Mouse (Mus musculus) embryonic fibroblast, embryonic 13.5 days (primary cell): ENCODE data around the gene 1190005I06Rik.

Experiments used
- CTCF ChIP-seq: IDR thresholded peaks from 2 replicates; pipeline ENCODE4 v1.5.1; 2011; ENCODE audit warnings: mild to moderate bottlenecking, control low read depth, low read length, moderate library complexity, borderline replicate concordance; ENCODE audit not compliant: insufficient read depth
- POLR2A ChIP-seq: IDR thresholded peaks from 2 replicates; pipeline ENCODE4 v1.6.1; 2011; ENCODE audit warnings: low read depth, mild to moderate bottlenecking, control low read depth, low read length, moderate library complexity

DNA sequence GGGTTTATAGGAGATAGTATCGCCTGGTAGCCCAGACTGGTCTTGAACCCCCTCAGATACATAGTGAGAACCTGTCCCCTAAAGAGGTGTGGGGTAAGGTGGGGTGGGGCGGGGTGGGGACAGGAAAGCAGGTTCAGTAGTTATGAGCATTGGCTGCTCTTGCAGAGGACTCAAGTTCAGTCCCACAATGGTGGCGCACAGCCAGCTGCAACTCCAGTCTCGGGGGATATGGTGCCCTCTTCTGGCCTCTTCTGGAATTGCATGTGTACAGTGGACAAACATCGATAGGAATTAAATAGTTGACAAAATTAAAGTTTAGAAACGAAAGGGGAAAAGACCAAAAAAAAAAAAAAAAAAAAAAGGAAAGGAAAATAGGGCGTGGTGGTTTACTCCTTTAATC, 47.9 kb downstream of the 1190005I06Rik start:
- TF ChIP-seq CTCF (peak; percentile 53; the same call in 1 of the 2 replicates), POLR2A (no peak)
